Mouse (Mus musculus) heart, adult 2 months (tissue): ENCODE measurements around the gene Gm20219.

Experiments
- CTCF ChIP-seq: fragments of 200-600 bp; IDR thresholded peaks from 2 replicates; pipeline ENCODE4 v1.8.1; 2022; ENCODE audit warnings: antibody characterized with exemption, mild to moderate bottlenecking, moderate library complexity
- EP300 ChIP-seq: fragments of 200-500 bp; IDR thresholded peaks from 2 replicates; pipeline ENCODE4 v1.6.1; 2011; ENCODE audit warnings: low read depth, low read length, control low read depth; ENCODE audit not compliant: insufficient read depth
- POLR2A ChIP-seq: fragments of 200-500 bp; IDR thresholded peaks from 2 replicates; pipeline ENCODE4 v1.6.1; 2011; ENCODE audit warnings: mild to moderate bottlenecking, low read depth, low read length, control low read depth; ENCODE audit not compliant: insufficient read depth

GRCm38 (mm10) chr17:56585171-56585821, 31.1 kb upstream of the Gm20219 start:
- TF ChIP-seq CTCF (no peak), POLR2A (no peak), EP300 (no peak)
